Mouse (Mus musculus) adrenal gland, postnatal 25 days (tissue): ENCODE data around the gene Mpi. TPM values are rescaled to one million over a fixed set of nuclear protein-coding genes. Genes with fewer than 3 reads are reported as not detected.

ENCODE experiments used
- DNase-seq: peaks from one replicate; pipeline ENCODE4 v3.0.0; 2021; ENCODE audit warnings: mixed read lengths
- total RNA-seq: library from RNA; stranded (reverse); gene quantifications from 2 replicates; pipeline ENCODE4 v1.2.3, GENCODE M21; 2021

Gene Mpi
- total RNA-seq, 1 experiment from 2014 or later = 46.9 TPM

DNA sequence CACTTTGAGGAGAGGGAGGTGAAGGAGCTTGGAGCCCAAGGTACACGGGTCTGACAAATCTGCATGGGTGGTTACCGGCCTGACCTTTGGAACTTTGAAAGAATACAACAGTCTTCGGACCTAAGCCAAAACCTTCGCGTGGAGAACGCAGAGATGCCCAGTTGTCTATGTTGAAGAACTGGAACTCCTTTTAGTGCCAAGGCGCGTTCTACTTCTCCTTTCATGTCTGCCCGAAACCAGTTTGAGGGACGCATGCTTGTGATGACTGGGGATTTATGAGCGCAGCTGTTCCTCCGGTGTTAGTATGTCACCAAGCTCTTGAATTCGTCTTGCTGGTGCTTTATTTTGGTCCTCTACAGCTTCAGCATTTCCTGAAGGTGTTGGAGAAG lies 9.1 kb upstream of the Mpi start:
- DNase-seq = no peak

DNA sequence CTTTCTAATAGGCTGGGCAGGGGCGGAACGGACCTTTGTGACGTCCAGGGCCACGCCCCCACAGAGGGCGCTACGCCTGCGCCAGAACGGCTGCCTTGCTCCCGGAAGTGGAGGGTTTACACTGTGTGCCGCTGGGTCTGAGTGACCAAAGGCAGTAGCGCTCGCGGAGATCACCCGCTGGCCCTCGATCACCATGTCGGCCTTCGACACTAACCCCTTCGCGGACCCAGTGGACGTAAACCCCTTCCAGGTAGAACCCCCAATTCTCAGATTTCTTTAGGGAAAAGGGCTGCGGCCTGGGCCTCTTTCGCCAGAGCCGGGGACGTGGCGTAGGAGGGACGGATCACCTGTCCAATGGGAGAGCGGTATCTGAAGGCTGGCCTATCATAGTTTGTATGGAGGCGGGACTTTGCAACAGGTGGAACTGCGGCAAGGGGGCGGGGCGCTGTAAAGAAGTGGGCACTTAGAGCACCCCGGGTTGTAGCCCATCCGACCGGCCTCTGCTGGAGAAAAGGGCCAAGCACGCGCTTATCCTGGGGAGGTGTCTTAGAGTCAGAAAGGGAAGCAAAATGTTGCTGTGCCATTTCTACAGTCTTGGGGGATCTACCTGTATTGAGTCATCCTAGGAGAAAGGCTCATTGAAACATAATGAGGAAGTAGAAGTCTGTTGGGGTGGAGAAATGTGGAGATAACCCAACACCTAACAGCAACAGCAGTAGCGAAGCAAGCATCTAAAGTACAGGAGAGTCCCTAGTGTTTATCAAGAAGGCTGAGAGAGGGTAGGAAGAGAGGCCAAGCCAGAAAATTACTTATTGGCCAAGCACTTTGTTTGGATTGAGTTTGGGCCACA lies 8.5 kb upstream of the Mpi start, which contains the start of gene Scamp2:
TSS of gene Scamp2 (plus strand) at position 83 of the 850 bp plus-strand sequence.
- peak; percentile 94 for DNase-seq

GRCm38 (mm10) chr9:57560263-57560662 lies 7.7 kb upstream of the Mpi start:
- no peak for DNase-seq

DNA sequence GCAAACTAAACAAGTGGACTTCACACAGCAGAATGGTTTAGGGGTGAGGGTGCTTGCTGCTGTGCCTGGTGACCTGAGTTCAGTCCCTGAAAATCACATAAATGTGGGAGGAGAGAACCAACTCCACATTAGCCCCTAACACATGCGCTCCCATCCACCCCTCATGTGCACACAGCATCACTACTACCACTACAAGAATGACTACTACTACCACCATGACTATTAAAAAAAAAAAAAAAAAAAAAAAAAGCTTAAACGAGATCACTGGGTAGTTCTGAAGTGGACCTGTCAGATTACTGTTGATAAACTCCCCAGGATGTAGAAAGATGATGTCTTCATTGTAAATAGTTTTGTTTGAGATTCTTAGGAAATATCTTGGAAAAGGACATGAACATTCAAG lies 7.0 kb upstream of the Mpi start:
- DNase-seq = no peak

DNA sequence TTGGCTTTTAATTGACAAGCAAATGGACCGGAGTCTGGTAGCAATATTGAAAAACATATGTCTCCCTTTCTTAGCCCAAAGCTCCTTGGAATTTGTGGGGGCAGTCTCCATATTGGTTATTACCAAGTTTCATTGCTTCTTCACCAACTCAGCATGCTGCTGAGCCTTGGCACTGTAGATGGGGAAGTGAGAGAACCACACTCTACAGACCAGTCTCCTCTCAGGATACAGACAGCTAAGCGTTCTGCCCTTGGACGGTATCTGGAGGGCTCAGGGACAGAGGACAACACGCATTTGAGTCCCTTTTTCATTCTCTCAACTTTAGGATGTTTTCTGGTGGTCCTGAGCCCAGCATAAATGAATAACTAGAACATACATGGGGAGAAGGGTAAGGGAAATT lies 6.1 kb upstream of the Mpi start:
- no peak for DNase-seq

GRCm38 (mm10) chr9:57557215-57557614 lies 4.7 kb upstream of the Mpi start:
- DNase-seq = no peak

DNA sequence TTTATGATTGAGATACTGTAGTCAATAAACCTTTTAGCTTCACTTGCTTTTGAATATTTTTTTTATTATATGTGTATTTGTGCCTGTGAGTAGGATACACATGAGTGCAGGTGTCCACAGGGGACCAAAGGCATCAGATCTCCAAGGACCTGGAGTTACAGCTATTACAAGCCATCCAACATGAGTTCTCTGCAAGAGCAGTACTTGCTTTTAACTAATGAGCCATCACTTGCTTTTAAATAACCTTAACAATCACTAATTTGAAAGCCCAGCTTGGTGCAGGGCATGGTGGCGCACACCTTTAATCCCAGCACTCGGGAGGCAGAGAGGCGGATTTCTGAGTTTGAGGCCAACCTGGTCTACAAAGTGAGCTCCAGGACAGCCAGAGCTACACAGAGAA lies 2.2 kb upstream of the Mpi start:
- no peak for DNase-seq

GRCm38 (mm10) chr9:57553119-57553518 lies 556 bp upstream of the Mpi start:
- no peak for DNase-seq

- DNase-seq = peak; percentile 49
Measured at GRCm38 (mm10) chr9:57550126-57550862, 2.3 kb downstream of the Mpi start.

- no peak for DNase-seq
Measured at GRCm38 (mm10) chr9:57549186-57549585, 3.4 kb downstream of the Mpi start.

DNA sequence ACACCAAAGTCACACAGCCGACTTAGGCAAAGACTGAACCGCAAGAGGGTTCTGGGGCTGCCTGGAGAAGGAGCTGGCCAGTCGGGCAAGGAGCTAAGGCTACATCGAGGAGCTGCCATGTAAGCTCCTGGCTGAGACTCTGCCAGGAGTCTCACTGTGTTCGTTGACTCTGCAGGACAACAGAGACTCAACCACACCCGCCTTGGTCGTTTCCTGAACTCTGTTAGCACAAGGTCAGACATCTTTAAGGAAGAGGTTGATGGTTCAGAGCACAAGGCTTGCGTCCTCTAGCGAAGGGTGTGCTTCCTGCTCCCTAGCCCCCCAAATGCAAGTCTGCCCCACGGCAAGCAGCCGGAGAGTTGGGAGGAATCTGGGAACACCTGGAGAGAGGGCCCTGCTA lies 4.7 kb downstream of the Mpi start:
- DNase-seq = no peak

GRCm38 (mm10) chr9:57547287-57547686 lies 5.3 kb downstream of the Mpi start:
- no peak for DNase-seq

DNA sequence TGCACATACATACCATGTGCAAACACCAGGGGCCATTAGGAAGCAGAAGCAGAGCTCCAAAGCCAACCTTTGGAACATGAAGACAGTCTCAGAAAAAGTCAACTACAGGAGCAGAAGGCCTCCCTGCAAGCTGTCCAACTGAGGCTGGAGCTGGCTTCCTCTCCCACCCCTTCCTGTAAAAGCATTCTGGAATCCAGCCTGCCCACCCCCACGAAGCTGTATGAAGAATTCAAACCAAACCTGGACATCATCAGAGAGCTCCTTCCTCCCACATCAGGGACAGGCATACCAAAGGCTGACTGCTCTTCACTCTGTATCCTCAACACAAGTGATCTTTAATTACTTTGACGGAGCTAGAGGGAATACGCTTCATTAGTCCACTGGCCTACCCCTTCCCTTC lies 8.6 kb downstream of the Mpi start:
- DNase-seq = no peak

- DNase-seq = no peak
Measured at GRCm38 (mm10) chr9:57541312-57541711, 11.3 kb downstream of the Mpi start.

GRCm38 (mm10) chr9:57539550-57539949 lies 13.0 kb downstream of the Mpi start:
- no peak for DNase-seq

DNA sequence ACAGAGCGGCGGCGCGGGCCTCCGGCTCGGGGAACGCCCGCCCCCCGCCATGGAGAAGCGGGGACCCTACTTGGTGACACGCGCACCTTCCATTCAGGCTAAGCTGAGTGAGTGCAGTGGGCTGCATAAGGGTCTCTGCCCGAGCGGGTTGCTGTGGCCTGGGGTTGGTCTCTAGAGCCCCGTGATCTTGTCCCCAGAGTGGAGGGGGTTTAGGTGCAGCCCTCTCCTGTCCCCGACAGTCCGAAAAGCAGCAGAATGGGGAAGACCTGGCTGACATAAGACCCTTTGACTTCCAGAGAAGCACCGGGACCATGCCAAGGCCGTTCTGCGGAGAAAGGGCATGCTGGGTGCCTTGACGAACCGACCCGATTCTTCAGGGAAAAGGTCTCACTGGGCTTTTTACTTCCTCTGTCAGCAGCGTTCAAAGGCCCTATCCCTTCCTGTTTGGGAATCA lies 14.8 kb downstream of the Mpi start:
- peak; percentile 25 for DNase-seq

DNA sequence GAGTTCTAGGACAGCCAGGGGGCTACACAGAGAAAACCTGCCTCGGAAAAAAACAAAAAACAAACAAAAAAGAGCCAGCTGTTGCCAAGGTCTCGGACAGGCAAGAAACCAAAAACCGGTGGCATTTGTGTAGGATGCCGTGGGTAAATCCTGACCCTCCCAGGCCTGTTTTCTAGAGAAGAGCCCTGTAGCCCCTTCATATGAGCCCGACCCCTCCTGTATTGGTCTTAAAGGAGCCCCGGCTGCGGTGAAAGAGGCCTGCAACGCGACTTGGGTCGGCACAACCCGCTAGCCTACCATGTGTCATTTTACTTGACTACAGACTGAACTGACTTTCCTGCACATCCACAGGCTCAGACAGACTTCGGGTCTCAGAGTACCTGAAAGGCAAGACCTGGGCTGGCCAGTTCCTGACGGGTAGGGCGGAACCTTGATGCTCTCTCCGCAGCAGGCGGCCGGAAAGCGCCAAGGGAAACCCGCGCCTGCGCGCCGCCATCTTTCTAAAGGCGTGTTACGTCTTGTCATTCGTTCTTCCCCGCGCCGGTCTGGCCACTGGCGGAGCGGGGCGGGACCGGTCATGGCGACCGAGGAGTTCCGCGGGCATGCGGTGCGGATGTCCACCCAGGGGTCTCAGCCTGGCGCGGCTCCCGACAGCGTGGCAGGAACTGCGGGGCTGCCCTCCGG lies 15.4 kb downstream of the Mpi start, which contains the start of gene Fam219b:
TSS of gene Fam219b (plus strand) at position 485 of the 684 bp plus-strand sequence.
- DNase-seq = peak; percentile 93

DNA sequence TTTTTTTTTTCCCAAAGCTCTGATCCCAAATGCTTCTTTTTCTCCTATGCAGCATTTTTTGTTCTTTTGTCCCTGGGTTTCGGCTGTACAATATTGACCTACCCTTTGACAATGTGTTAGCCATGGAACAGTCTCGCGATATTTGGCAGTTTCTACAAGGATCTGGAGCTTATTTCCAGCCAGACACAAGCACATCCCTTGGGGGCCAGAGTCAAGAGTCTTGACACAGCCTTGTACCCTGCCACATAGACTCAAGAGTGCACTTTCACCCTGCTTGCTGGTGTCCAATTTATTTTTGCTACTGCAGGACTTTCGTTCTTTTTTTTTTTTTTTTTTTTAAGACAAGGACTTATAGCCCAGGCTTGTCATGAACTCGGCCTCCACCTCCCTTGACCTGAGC lies 16.2 kb downstream of the Mpi start:
- no peak for DNase-seq

- DNase-seq = no peak
Measured at GRCm38 (mm10) chr9:57531946-57532345, 20.6 kb downstream of the Mpi start.

- DNase-seq = no peak
Measured at GRCm38 (mm10) chr9:57526435-57526834, 26.1 kb downstream of the Mpi start.

DNA sequence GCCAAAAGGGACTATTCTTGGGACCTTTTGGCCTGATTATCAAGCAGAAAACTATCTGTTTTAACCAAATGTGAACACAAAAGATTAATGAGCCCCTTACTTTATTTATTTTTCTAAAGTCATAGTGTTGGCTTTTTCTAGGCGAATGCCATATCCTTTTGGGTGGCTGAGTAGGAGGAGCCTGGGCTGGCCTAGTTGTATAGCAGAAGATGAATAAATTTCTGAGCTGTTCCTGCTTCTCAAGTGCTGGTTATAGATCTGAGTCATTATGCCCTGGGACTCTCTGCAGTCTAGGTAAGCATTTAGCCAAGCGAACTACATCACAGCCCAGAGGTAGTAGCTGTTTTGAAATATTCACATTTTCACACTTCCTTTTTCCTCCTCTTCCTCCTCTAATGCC lies 27.0 kb downstream of the Mpi start:
- DNase-seq = no peak

DNA sequence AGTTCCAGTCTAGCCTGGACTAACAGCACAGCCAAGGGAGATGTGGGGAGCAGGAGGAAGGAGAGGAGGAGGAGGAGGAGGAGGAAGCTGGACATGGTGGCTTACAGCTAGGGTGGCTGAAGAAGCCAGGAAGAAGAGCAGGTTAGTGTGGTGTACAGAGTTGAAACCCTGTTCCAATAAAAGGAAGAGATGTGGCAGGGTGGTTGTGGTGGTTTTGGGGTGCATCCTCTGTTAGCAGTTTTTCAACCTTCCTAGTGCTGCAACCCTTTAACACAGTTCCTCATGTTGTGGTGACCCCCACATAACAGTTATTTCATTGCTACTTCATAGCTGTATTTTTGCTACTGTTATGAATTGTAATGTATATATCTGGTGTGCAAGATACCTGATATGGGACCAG lies 28.1 kb downstream of the Mpi start:
- DNase-seq = no peak

DNA sequence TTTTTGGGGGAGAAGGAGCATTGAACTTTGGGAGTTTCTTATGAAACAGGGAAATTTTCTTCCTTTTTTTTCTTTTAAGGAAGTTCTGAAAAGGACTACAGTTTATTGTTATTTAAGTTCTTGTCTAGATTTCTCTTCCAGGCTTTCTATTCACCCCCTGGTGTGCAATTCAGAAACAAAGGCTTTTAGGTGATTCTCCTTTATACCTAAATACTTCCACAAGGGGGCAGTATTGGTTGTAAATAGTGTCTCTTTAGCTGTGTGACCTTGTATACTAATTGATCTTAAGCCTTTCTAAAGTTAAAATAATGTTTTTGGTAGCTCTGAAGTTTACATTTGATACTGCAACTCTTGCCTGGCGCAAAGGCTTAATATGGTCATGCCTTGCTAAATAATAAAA lies 28.8 kb downstream of the Mpi start:
- DNase-seq = no peak
